Mouse (Mus musculus): ENCODE results near the gene Fbxo11. TPM values are rescaled to one million over a fixed set of nuclear protein-coding genes. Genes with fewer than 3 reads are reported as not detected.
"Not testable (repeated sequence)": the region's sequence is repeated elsewhere in the genome, so short reads cannot be mapped to it uniquely, and the experiment has no call there.

Gene Fbxo11
- total and polyA plus RNA-seq, 2 experiments from 2014 or later = 8.7 to 11.4 TPM

DNA sequence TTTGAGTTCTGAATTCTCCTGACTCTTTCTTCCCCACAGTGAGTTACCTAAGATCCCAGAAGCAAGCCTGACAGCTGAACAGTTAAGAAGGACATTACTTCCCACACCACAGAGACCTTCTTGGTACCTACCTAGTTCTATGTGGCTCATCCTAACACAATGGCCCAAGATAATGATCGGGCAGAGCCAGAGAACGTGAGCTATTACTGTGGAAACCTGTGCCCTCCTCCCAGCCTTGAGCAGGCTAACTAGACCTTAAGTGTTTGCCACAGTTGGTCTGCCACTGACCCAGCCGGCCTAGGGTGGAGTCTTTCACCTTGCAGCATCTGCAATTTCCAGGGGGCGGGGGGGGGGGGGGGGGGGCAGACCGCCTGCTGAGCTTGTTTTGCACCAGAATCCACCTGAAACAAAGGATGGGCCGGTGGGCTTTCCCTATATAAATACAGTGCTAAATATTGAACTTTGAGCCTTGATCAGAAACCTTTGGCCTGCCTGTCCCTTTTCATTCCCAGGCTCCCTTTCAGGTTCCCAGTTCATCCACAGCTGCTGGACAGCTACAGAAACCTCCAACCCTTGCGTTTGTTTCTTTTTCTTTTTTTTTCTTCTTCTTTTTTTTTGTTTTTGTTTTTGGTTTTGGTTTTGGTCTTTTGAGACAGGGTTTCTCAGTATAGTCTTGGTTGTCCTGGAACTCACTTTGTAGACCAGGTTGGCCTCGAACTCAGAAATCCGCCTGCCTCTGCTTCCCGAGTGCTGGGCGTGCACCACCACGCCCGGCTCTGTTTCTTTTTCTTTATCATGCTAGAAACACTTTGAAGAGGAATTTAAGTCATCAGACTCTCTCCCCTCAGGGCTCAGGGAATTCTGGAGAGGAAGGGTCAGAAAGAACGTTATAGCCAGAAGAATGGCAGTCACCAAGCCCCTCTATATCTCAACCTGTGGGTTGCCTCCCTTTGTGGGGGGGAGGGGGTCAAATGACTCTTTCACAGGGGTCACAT, 101.7 kb downstream of the Fbxo11 start:
- Histone ChIP-seq H3K9ac (replicated peaks; ENCODE audit: low read depth, low read length) (no peak overlapping the region), H3K27ac (ENCODE audit: low read depth) (no peak overlapping the region), H3K4me3 (ENCODE audit: low read depth, low read length) (no peak overlapping the region), H3K4me2 (ENCODE audit: low read depth, low read length) (no peak overlapping the region), H3K27me3 (ENCODE audit: control insufficient read depth, insufficient read depth, low read length) (no peaks in the 10 kb centered on the region), H3K9me3 (replicated peaks; ENCODE audit: control insufficient read depth, low read length) (0 out of 2 replicates have a peak, but pooled peaks cover 5% of the 10 kb centered on the region), H3K36me3 (replicated peaks; ENCODE audit: control insufficient read depth, insufficient read depth, low read length) (no peaks in the 10 kb centered on the region), H3K4me1 (ENCODE audit: control insufficient read depth, insufficient read depth) (no peaks in the 10 kb centered on the region)
- TF ChIP-seq EP300 (IDR thresholded peaks at IDR 0.05; ENCODE audit: low read depth) (no peak), CTCF (IDR thresholded peaks at IDR 0.05; ENCODE audit: low read depth) (no peak)
- DNase-seq (ENCODE audit: low spot score) = no peak
- ATAC-seq (ENCODE audit: insufficient read depth, low read depth) = no peak
- 87% methylated on average over 13 of the region's 14 CpGs for WGBS

GRCm38 (mm10) chr17:87959931-87960330, 105.2 kb downstream of the Fbxo11 start:
- H3K9me3 ChIP-seq (replicated peaks; ENCODE audit: control insufficient read depth, low read length); H3K9ac ChIP-seq (replicated peaks; ENCODE audit: low read depth, low read length); H3K4me1 ChIP-seq (ENCODE audit: control insufficient read depth, insufficient read depth); DNase-seq (ENCODE audit: low spot score); H3K27ac ChIP-seq (ENCODE audit: low read depth); H3K27me3 ChIP-seq (ENCODE audit: control insufficient read depth, insufficient read depth, low read length); H3K4me2 ChIP-seq (ENCODE audit: low read depth, low read length); H3K36me3 ChIP-seq (replicated peaks; ENCODE audit: control insufficient read depth, insufficient read depth, low read length); ATAC-seq (ENCODE audit: insufficient read depth, low read depth); H3K4me3 ChIP-seq (ENCODE audit: low read depth, low read length): not testable (repeated sequence)
- WGBS = 85% methylated on average over 5 of the region's 5 CpGs

- WGBS = 93% methylated on average over 11 of the region's 11 CpGs
- not testable (repeated sequence) for ATAC-seq (ENCODE audit: insufficient read depth, low read depth); H3K36me3 ChIP-seq (replicated peaks; ENCODE audit: control insufficient read depth, insufficient read depth, low read length); H3K4me2 ChIP-seq (ENCODE audit: low read depth, low read length); H3K27me3 ChIP-seq (ENCODE audit: control insufficient read depth, insufficient read depth, low read length); DNase-seq (ENCODE audit: low spot score); H3K27ac ChIP-seq (ENCODE audit: low read depth); H3K4me3 ChIP-seq (ENCODE audit: low read depth, low read length); H3K9me3 ChIP-seq (replicated peaks; ENCODE audit: control insufficient read depth, low read length); H3K9ac ChIP-seq (replicated peaks; ENCODE audit: low read depth, low read length); H3K4me1 ChIP-seq (ENCODE audit: control insufficient read depth, insufficient read depth)
These were observed 105.7 kb downstream of the Fbxo11 start for GRCm38 (mm10) chr17:87959406-87959805.

DNA sequence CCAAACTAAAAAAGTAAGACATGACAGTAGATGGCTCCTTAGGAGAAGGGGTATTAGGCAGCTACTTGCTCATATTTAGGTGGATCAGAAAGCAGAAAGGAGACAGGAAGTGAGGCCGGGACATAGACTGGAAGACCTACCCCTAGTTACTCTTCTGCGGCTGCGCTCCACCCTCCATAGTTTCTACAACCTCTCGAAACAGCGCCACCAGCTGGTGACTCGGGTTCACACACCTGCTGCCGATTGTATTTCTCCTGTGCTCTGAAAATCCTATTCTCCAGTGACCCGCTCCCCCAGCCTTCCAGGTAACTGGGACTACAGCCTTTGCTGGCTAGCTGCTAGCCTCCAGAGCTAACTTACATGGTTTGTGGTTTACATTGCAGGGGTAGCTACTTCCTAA, 106.8 kb downstream of the Fbxo11 start:
- no peak overlapping the region for H3K4me3 ChIP-seq (ENCODE audit: low read depth, low read length)
- H3K9ac ChIP-seq (replicated peaks; ENCODE audit: low read depth, low read length) = no peak overlapping the region
- no peak overlapping the region for H3K27ac ChIP-seq (ENCODE audit: low read depth)
- TF ChIP-seq EP300 (IDR thresholded peaks at IDR 0.05; ENCODE audit: low read depth) (no peak), CTCF (IDR thresholded peaks at IDR 0.05; ENCODE audit: low read depth) (no peak)
- 0 out of 2 replicates have a peak, but pooled peaks cover 5% of the 10 kb centered on the region for H3K9me3 ChIP-seq (replicated peaks; ENCODE audit: control insufficient read depth, low read length)
- DNase-seq (ENCODE audit: low spot score) = no peak
- no peaks in the 10 kb centered on the region for H3K27me3 ChIP-seq (ENCODE audit: control insufficient read depth, insufficient read depth, low read length)
- H3K4me1 ChIP-seq (ENCODE audit: control insufficient read depth, insufficient read depth) = no peaks in the 10 kb centered on the region
- 60% methylated on average over 8 of the region's 8 CpGs for WGBS
- no peak for ATAC-seq (ENCODE audit: insufficient read depth, low read depth)
- no peak overlapping the region for H3K4me2 ChIP-seq (ENCODE audit: low read depth, low read length)
- no peaks in the 10 kb centered on the region for H3K36me3 ChIP-seq (replicated peaks; ENCODE audit: control insufficient read depth, insufficient read depth, low read length)

DNA sequence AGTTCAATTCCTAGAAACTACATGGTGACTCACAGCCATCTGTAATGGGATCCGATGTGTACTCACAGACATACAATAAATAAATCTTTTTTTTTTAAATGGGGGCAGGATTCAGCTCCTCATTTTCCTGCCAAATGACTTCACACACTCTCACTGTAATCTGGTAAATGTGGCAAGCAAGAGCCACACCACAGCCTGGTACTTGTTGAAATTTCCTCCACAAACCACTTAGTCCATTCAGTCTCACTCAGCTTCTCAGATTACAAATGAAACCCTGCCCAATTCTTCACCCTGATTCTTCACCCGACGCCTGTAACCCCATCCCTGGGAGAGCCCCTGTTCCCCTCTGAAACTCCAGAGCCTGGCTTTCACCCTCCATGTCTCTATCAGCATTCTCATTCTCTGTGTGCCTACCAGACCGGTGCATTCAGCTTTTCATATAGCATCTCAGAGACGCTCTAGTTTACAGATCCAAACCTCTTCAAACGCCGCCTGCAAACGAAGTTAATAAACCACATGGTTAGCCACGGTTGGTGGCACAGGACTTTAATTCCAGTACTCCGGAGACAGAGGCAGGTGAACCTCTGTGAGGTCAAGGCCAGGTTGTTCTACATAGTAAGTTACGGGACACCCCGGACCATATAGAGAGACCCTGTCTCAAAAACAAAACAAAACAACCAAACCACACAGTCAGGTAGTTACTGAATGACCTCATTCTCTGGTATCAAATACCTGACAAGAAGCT, 107.8 kb downstream of the Fbxo11 start:
- 62% methylated on average over 12 of the region's 12 CpGs for WGBS
- H3K9ac ChIP-seq (replicated peaks; ENCODE audit: low read depth, low read length) = no peak overlapping the region
- H3K4me3 ChIP-seq (ENCODE audit: low read depth, low read length) = no peak overlapping the region
- no peak for ATAC-seq (ENCODE audit: insufficient read depth, low read depth)
- no peaks in the 10 kb centered on the region for H3K36me3 ChIP-seq (replicated peaks; ENCODE audit: control insufficient read depth, insufficient read depth, low read length)
- H3K4me2 ChIP-seq (ENCODE audit: low read depth, low read length) = no peak overlapping the region
- H3K27ac ChIP-seq (ENCODE audit: low read depth) = no peak overlapping the region
- H3K9me3 ChIP-seq (replicated peaks; ENCODE audit: control insufficient read depth, low read length) = 0 out of 2 replicates have a peak, but pooled peaks cover 5% of the 10 kb centered on the region
- no peaks in the 10 kb centered on the region for H3K27me3 ChIP-seq (ENCODE audit: control insufficient read depth, insufficient read depth, low read length)
- TF ChIP-seq CTCF (IDR thresholded peaks at IDR 0.05; ENCODE audit: low read depth) = no peak
- no peak for TF ChIP-seq EP300 (IDR thresholded peaks at IDR 0.05; ENCODE audit: low read depth)
- no peaks in the 10 kb centered on the region for H3K4me1 ChIP-seq (ENCODE audit: control insufficient read depth, insufficient read depth)
- DNase-seq (ENCODE audit: low spot score) = no peak

DNA sequence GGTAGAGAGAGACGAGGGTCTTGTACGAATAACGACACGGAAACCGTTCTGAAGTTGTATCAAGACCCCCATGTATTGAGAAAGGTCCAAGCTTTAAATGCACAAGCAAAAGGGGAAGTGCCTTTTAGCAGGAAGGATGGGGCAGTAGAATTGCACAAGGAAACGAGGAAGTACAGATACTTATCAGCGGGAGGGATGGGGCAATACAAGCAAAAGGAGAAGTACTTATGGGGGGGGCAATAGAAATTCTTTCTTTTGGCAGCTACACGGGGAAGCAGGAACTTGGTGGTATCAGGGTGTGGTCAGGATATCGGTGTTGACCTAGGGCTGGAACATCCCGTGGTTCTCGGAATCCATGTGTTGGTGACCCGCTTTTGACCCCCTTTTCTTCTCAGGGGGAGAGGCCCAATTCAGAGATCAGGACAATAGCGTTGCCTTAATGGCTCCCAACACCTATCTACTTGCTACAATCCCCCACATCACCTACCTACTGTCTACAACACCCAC, 110.4 kb downstream of the Fbxo11 start:
- H3K27ac ChIP-seq (ENCODE audit: low read depth); H3K4me2 ChIP-seq (ENCODE audit: low read depth, low read length); H3K9me3 ChIP-seq (replicated peaks; ENCODE audit: control insufficient read depth, low read length); ATAC-seq (ENCODE audit: insufficient read depth, low read depth); H3K9ac ChIP-seq (replicated peaks; ENCODE audit: low read depth, low read length); H3K4me1 ChIP-seq (ENCODE audit: control insufficient read depth, insufficient read depth); H3K27me3 ChIP-seq (ENCODE audit: control insufficient read depth, insufficient read depth, low read length); H3K4me3 ChIP-seq (ENCODE audit: low read depth, low read length); DNase-seq (ENCODE audit: low spot score); H3K36me3 ChIP-seq (replicated peaks; ENCODE audit: control insufficient read depth, insufficient read depth, low read length): not testable (repeated sequence)
- 78% methylated on average over 13 of the region's 13 CpGs for WGBS
